Mouse (Mus musculus): ENCODE results near the gene Pdcd1lg2. TPM values are rescaled to one million over a fixed set of nuclear protein-coding genes. Genes with fewer than 3 reads are reported as not detected.
"Not testable (repeated sequence)": the region's sequence is repeated elsewhere in the genome, so short reads cannot be mapped to it uniquely, and the experiment has no call there.

The Pdcd1lg2 gene
- polyA plus RNA-seq, 1 experiment from 2014 or later = 0.09 TPM

- Histone ChIP-seq H3K27me3 (replicated peaks; ENCODE audit: control insufficient read depth, insufficient read depth, low read length) (no peaks in the 10 kb centered on the region), H3K9ac (ENCODE audit: low read depth, low read length) (no peak overlapping the region), H3K27ac (ENCODE audit: low read depth, low read length) (no peak overlapping the region), H3K36me3 (ENCODE audit: control insufficient read depth, insufficient read depth, low read length) (no peaks in the 10 kb centered on the region), H3K4me3 (ENCODE audit: low read length) (no peak overlapping the region), H3K9me3 (ENCODE audit: control insufficient read depth, low read length) (no peaks in the 10 kb centered on the region), H3K4me1 (ENCODE audit: control insufficient read depth, insufficient read depth, low read depth, low read length) (no peaks in the 10 kb centered on the region), H3K4me2 (ENCODE audit: low read length) (no peak overlapping the region)
- WGBS = 64% methylated on average over 6 of the region's 6 CpGs
- ATAC-seq = no peak
Measured at GRCm38 (mm10) chr19:29412476-29413420, 2.0 kb downstream of the Pdcd1lg2 start.

- ATAC-seq = no peak
- 91% methylated on average over 3 of the region's 3 CpGs for WGBS
- no peaks in the 10 kb centered on the region for H3K9me3 ChIP-seq (ENCODE audit: control insufficient read depth, low read length)
- H3K36me3 ChIP-seq (ENCODE audit: control insufficient read depth, insufficient read depth, low read length) = no peaks in the 10 kb centered on the region
- H3K9ac ChIP-seq (ENCODE audit: low read depth, low read length) = no peak overlapping the region
- no peak overlapping the region for H3K4me2 ChIP-seq (ENCODE audit: low read length)
- no peak overlapping the region for H3K4me3 ChIP-seq (ENCODE audit: low read length)
- no peaks in the 10 kb centered on the region for H3K27me3 ChIP-seq (replicated peaks; ENCODE audit: control insufficient read depth, insufficient read depth, low read length)
- H3K4me1 ChIP-seq (ENCODE audit: control insufficient read depth, insufficient read depth, low read depth, low read length) = no peaks in the 10 kb centered on the region
- H3K27ac ChIP-seq (ENCODE audit: low read depth, low read length) = no peak overlapping the region
Measured at GRCm38 (mm10) chr19:29414513-29414912, 3.8 kb downstream of the Pdcd1lg2 start.

GRCm38 (mm10) chr19:29414917-29415316, 4.2 kb downstream of the Pdcd1lg2 start:
- ATAC-seq; H3K9ac ChIP-seq (ENCODE audit: low read depth, low read length); H3K4me1 ChIP-seq (ENCODE audit: control insufficient read depth, insufficient read depth, low read depth, low read length); H3K4me3 ChIP-seq (ENCODE audit: low read length); H3K4me2 ChIP-seq (ENCODE audit: low read length); H3K9me3 ChIP-seq (ENCODE audit: control insufficient read depth, low read length); H3K36me3 ChIP-seq (ENCODE audit: control insufficient read depth, insufficient read depth, low read length); H3K27ac ChIP-seq (ENCODE audit: low read depth, low read length); H3K27me3 ChIP-seq (replicated peaks; ENCODE audit: control insufficient read depth, insufficient read depth, low read length): not testable (repeated sequence)

- Histone ChIP-seq H3K9me3 (ENCODE audit: control insufficient read depth, low read length) (no peaks in the 10 kb centered on the region), H3K27ac (ENCODE audit: low read depth, low read length) (no peak overlapping the region), H3K27me3 (replicated peaks; ENCODE audit: control insufficient read depth, insufficient read depth, low read length) (no peaks in the 10 kb centered on the region), H3K36me3 (ENCODE audit: control insufficient read depth, insufficient read depth, low read length) (no peaks in the 10 kb centered on the region), H3K4me1 (ENCODE audit: control insufficient read depth, insufficient read depth, low read depth, low read length) (no peaks in the 10 kb centered on the region), H3K4me3 (ENCODE audit: low read length) (no peak overlapping the region), H3K9ac (ENCODE audit: low read depth, low read length) (no peak overlapping the region), H3K4me2 (ENCODE audit: low read length) (no peak overlapping the region)
- ATAC-seq = no peak
- WGBS = 77% methylated on average over 3 of the region's 3 CpGs
Measured at GRCm38 (mm10) chr19:29416393-29416902, 5.7 kb downstream of the Pdcd1lg2 start.

- WGBS = 82% methylated on average over 2 of the region's 2 CpGs
- no peak for ATAC-seq
- Histone ChIP-seq H3K27me3 (replicated peaks; ENCODE audit: control insufficient read depth, insufficient read depth, low read length) (no peaks in the 10 kb centered on the region), H3K9me3 (ENCODE audit: control insufficient read depth, low read length) (no peaks in the 10 kb centered on the region), H3K4me2 (ENCODE audit: low read length) (no peak overlapping the region), H3K4me1 (ENCODE audit: control insufficient read depth, insufficient read depth, low read depth, low read length) (no peaks in the 10 kb centered on the region), H3K27ac (ENCODE audit: low read depth, low read length) (no peak overlapping the region), H3K9ac (ENCODE audit: low read depth, low read length) (no peak overlapping the region), H3K36me3 (ENCODE audit: control insufficient read depth, insufficient read depth, low read length) (no peaks in the 10 kb centered on the region), H3K4me3 (ENCODE audit: low read length) (no peak overlapping the region)
Measured at GRCm38 (mm10) chr19:29417188-29417587, 6.5 kb downstream of the Pdcd1lg2 start.

- H3K4me2 ChIP-seq (ENCODE audit: low read length) = no peak overlapping the region
- no peaks in the 10 kb centered on the region for H3K36me3 ChIP-seq (ENCODE audit: control insufficient read depth, insufficient read depth, low read length)
- H3K9me3 ChIP-seq (ENCODE audit: control insufficient read depth, low read length) = no peaks in the 10 kb centered on the region
- no peaks in the 10 kb centered on the region for H3K27me3 ChIP-seq (replicated peaks; ENCODE audit: control insufficient read depth, insufficient read depth, low read length)
- H3K4me3 ChIP-seq (ENCODE audit: low read length) = no peak overlapping the region
- no peak for ATAC-seq
- 70% methylated on average over 2 of the region's 2 CpGs for WGBS
- no peak overlapping the region for H3K9ac ChIP-seq (ENCODE audit: low read depth, low read length)
- no peak overlapping the region for H3K27ac ChIP-seq (ENCODE audit: low read depth, low read length)
- no peaks in the 10 kb centered on the region for H3K4me1 ChIP-seq (ENCODE audit: control insufficient read depth, insufficient read depth, low read depth, low read length)
Measured at GRCm38 (mm10) chr19:29417894-29418293, 7.2 kb downstream of the Pdcd1lg2 start.

GRCm38 (mm10) chr19:29418661-29419115, 8.0 kb downstream of the Pdcd1lg2 start:
- no peak for ATAC-seq
- Histone ChIP-seq H3K9me3 (ENCODE audit: control insufficient read depth, low read length) (no peaks in the 10 kb centered on the region), H3K9ac (ENCODE audit: low read depth, low read length) (no peak overlapping the region), H3K27ac (ENCODE audit: low read depth, low read length) (no peak overlapping the region), H3K4me1 (ENCODE audit: control insufficient read depth, insufficient read depth, low read depth, low read length) (no peaks in the 10 kb centered on the region), H3K4me3 (ENCODE audit: low read length) (no peak overlapping the region), H3K36me3 (ENCODE audit: control insufficient read depth, insufficient read depth, low read length) (no peaks in the 10 kb centered on the region), H3K4me2 (ENCODE audit: low read length) (no peak overlapping the region), H3K27me3 (replicated peaks; ENCODE audit: control insufficient read depth, insufficient read depth, low read length) (no peaks in the 10 kb centered on the region)
- WGBS = 36% methylated on average over 9 of the region's 9 CpGs

- H3K4me1 ChIP-seq (ENCODE audit: control insufficient read depth, insufficient read depth, low read depth, low read length) = no peaks in the 10 kb centered on the region
- WGBS = 79% methylated on average over 3 of the region's 3 CpGs
- H3K4me2 ChIP-seq (ENCODE audit: low read length) = no peak overlapping the region
- no peak overlapping the region for H3K4me3 ChIP-seq (ENCODE audit: low read length)
- H3K9me3 ChIP-seq (ENCODE audit: control insufficient read depth, low read length) = no peaks in the 10 kb centered on the region
- no peaks in the 10 kb centered on the region for H3K36me3 ChIP-seq (ENCODE audit: control insufficient read depth, insufficient read depth, low read length)
- H3K27me3 ChIP-seq (replicated peaks; ENCODE audit: control insufficient read depth, insufficient read depth, low read length) = no peaks in the 10 kb centered on the region
- no peak overlapping the region for H3K9ac ChIP-seq (ENCODE audit: low read depth, low read length)
- ATAC-seq = no peak
- no peak overlapping the region for H3K27ac ChIP-seq (ENCODE audit: low read depth, low read length)
Measured at GRCm38 (mm10) chr19:29419506-29419905, 8.8 kb downstream of the Pdcd1lg2 start.

GRCm38 (mm10) chr19:29419946-29420345, 9.2 kb downstream of the Pdcd1lg2 start:
- Histone ChIP-seq H3K9ac (ENCODE audit: low read depth, low read length) (no peak overlapping the region), H3K36me3 (ENCODE audit: control insufficient read depth, insufficient read depth, low read length) (no peaks in the 10 kb centered on the region), H3K4me3 (ENCODE audit: low read length) (no peak overlapping the region), H3K27ac (ENCODE audit: low read depth, low read length) (no peak overlapping the region), H3K4me1 (ENCODE audit: control insufficient read depth, insufficient read depth, low read depth, low read length) (no peaks in the 10 kb centered on the region), H3K9me3 (ENCODE audit: control insufficient read depth, low read length) (no peaks in the 10 kb centered on the region), H3K4me2 (ENCODE audit: low read length) (no peak overlapping the region), H3K27me3 (replicated peaks; ENCODE audit: control insufficient read depth, insufficient read depth, low read length) (no peaks in the 10 kb centered on the region)
- no peak for ATAC-seq
